Mouse (Mus musculus) heart, postnatal 0 days (tissue): ENCODE results near the gene 3110082J24Rik. TPM values are rescaled to one million over a fixed set of nuclear protein-coding genes. Genes with fewer than 3 reads are reported as not detected.

Source experiments
- ATAC-seq: fragments of 200-750 bp; cut with Nextera tagmentation; 2 replicates; pipeline ENCODE4 v1.8.0; 2017; ENCODE audit warnings: low read depth, moderate number of reproducible peaks, moderate library complexity; ENCODE audit not compliant: insufficient read depth
- DNase-seq: peaks from one replicate; pipeline ENCODE4 v3.0.0-alpha.2; 2016; ENCODE audit warnings: low spot score
- H3K27ac ChIP-seq: fragments of 300-500 bp; sonication (generic); 2 replicates; pipeline ENCODE4 v1.5.1; 2014; ENCODE audit warnings: low read depth, mild to moderate bottlenecking
- H3K27me3 ChIP-seq: fragments of 300-500 bp; sonication (generic); 2 replicates; pipeline ENCODE4 v1.6.1; 2014; ENCODE audit warnings: low read length, mixed read lengths; ENCODE audit not compliant: control insufficient read depth, insufficient read depth
- H3K36me3 ChIP-seq: fragments of 300-500 bp; sonication (generic); replicated peaks from 2 replicates; pipeline ENCODE4 v1.6.1; 2014; ENCODE audit warnings: low read length, mixed read lengths; ENCODE audit not compliant: control insufficient read depth, insufficient read depth
- H3K4me1 ChIP-seq: fragments of 300-500 bp; sonication (generic); 2 replicates; pipeline ENCODE4 v1.6.1; 2014; ENCODE audit warnings: antibody characterized with exemption; ENCODE audit not compliant: control insufficient read depth, insufficient read depth
- H3K4me2 ChIP-seq: fragments of 300-500 bp; sonication (generic); 2 replicates; pipeline ENCODE4 v1.6.1; 2014; ENCODE audit warnings: low read depth, mild to moderate bottlenecking, low read length, moderate library complexity
- H3K4me3 ChIP-seq: fragments of 300-500 bp; sonication (generic); 2 replicates; pipeline ENCODE4 v1.5.1; 2014; ENCODE audit warnings: low read depth, low read length
- H3K9ac ChIP-seq: fragments of 300-500 bp; sonication (generic); replicated peaks from 2 replicates; pipeline ENCODE4 v1.6.1; 2014; ENCODE audit warnings: low read depth, low read length, mixed read lengths
- H3K9me3 ChIP-seq: fragments of 300-500 bp; sonication (generic); replicated peaks from 2 replicates; pipeline ENCODE4 v1.6.1; 2016; ENCODE audit warnings: low read length; ENCODE audit not compliant: control insufficient read depth
- CTCF ChIP-seq: IDR thresholded peaks from 2 replicates; pipeline ENCODE4 v1.5.1; 2016; ENCODE audit warnings: antibody characterized with exemption, control low read depth, low read depth
- EP300 ChIP-seq: IDR thresholded peaks from 2 replicates; pipeline ENCODE4 v1.6.1; 2016; ENCODE audit warnings: antibody characterized with exemption, low read depth
- WGBS: fragments of 180-500 bp; shearing (Covaris S2); extraction: QIAGEN DNeasy Blood & Tissue Kit; methylation state at CpG from one replicate; pipeline ENCODE4 v1.1.7; 2014; 5-methylcytosine and 5-hydroxymethylcytosine counted together
- polyA plus RNA-seq: library from polyadenylated mRNA; unstranded; fragments of >200 nt; fragmentation: Nextera tagmentation; extraction: Ambion mirVana; gene quantifications from 2 replicates; pipeline ENCODE4 v1.2.1, GENCODE M21; 2015
- total RNA-seq: library from RNA; depleted of rRNA; stranded (reverse); fragments of >200 nt; gene quantifications from 2 replicates; pipeline ENCODE4 v1.2.3, GENCODE M21; 2014; ENCODE audit warnings: low replicate concordance; rRNA removed

Gene 3110082J24Rik
- total RNA-seq: not detected in 2 replicates
- polyA plus RNA-seq: not detected in 2 replicates

DNA sequence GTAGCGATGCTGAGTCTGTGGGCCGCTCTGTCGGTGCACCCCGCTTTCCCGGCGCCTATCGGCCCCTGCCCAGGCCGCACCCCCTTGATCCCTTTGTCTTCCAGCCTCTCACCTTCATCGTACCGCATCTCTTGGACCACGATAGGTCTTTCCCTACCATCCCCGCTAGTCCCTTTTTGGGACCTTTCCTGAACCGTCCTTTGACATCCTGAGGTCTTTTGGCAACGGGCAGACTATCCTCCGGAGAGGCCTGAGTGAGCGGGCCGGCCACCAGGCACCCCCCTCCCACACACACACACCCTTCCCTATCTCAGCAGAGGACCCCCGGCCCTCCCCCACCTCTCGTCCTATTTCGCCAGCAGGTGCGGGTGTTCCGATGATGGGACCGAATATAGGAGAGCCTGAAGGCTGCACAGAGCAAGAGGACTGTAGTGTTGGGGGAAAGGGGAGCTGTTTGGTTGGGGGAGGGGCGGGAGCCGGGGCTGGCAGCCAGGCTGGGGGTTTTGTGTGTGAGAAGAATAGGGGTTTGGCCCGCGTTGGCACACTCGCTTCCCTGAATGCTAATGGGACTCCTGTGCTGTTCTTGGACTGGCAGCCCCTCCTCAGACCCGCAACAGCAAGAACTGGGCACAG lies at the start of gene 3110082J24Rik:
Gene 3110082J24Rik (minus strand): TSS at position 419 of the 633 bp plus-strand sequence.
- ATAC-seq (no peak), DNase-seq (no peak)
- WGBS: 4% methylated on average over 29 of the region's 29 CpGs
- Histone ChIP-seq H3K4me2 (peak within 1 kb of the TSS; percentile 73), H3K4me3 (peak within 1 kb of the TSS; percentile 48), H3K27ac (no peak within 1 kb of the TSS), H3K36me3 (no peaks in the 10 kb centered on the region), H3K9ac (peak within 1 kb of the TSS; percentile 36), H3K4me1 (peaks cover 15% of the 10 kb centered on the region), H3K9me3 (no peaks in the 10 kb centered on the region), H3K27me3 (peaks cover 62% of the 10 kb centered on the region)
- TF ChIP-seq EP300: no peak
- no peak for TF ChIP-seq CTCF

DNA sequence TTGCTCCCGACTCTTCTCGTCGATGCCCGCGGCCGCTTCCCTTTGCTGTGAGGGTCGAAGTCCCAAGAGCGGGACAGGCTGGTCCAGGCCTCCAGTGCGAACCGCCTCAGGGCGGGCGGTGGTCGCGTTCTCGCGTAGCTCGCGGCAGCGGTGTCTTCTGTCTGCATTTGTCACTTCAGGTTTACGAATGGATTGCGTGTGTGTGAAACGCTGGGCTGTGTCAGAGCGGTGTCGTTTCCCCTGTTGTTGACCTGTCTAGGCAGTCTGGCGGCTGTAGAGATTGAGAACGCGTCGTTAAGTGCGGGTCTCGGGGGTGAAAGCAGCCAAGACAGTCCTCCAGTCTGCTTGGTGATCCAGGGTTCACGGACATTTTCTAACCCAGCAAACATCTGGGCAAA lies 49.5 kb upstream of the 3110082J24Rik start:
- peaks cover 28% of the 10 kb centered on the region; the same call in 1 of the 2 replicates for H3K4me1 ChIP-seq
- no peaks in the 10 kb centered on the region for H3K27me3 ChIP-seq
- TF ChIP-seq EP300: no peak
- no peak for TF ChIP-seq CTCF
- DNase-seq (no peak), ATAC-seq (peak; percentile 7)
- H3K4me3 ChIP-seq: peak overlapping the region; percentile 94
- H3K9me3 ChIP-seq: no peaks in the 10 kb centered on the region
- H3K36me3 ChIP-seq: peaks cover 7% of the 10 kb centered on the region; the same call in 1 of the 2 replicates
- H3K9ac ChIP-seq: peak overlapping the region; percentile 100
- H3K4me2 ChIP-seq: peak overlapping the region; percentile 81
- 0% methylated on average over 31 of the region's 31 CpGs for WGBS
- H3K27ac ChIP-seq: peak overlapping the region; percentile 98

DNA sequence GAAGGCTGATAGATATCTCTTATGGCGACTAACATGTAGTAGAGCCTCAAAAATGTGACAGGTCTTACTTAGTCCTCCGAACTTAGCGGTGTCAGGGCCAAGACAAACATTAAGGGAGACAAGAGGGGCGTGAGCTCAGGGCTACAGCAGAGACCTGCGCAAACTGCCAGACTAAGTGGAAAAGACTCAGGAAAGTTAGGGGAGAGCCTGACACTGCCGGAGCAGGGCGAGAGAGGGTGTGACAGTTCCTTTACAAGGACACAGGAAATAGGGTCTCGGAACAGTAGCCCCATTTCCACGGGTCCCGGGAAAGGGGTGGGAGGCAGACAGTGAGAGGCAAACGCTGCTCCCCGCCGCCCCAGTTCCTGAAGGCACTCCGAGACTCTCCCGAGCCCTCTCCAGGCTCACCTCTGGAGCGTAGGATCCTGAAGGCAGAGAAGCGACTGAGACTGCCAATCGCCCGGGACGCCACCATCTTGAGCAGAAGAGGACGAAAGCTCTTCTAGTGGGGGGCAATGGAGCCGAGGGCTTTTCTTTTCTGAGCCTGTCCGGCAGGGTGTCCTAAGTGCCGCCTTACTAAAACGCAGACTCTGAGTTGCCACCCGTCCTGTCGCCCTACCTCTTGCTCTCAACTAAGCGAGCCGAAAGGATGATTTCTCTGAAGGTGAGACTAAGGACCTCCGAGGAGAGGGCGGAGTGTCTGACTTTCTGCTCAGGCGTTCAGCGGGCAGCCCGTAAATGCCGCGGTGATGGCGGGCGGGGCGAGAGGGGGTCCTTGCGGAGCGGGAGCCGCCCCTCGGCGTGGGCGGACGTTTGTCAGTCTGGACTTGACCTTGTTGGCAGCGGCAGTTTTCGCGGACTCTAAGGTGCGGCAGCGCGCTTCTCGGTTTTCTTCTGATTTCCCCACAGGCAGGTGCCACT lies 48.8 kb upstream of the 3110082J24Rik start, which contains the start of the genes Hadha and Hadhb:
Gene Hadha (minus strand): TSS at position 689 of the 921 bp plus-strand sequence.
Gene Hadhb (plus strand): TSS at position 775 of the 921 bp plus-strand sequence.
- peak; percentile 81 for ATAC-seq
- Histone ChIP-seq H3K27me3 (no peaks in the 10 kb centered on the region), H3K36me3 (peaks cover 2% of the 10 kb centered on the region; the same call in 1 of the 2 replicates), H3K9me3 (no peaks in the 10 kb centered on the region), H3K27ac (peak within 1 kb of the TSS; percentile 98), H3K4me1 (peaks cover 28% of the 10 kb centered on the region), H3K4me3 (peak within 1 kb of the TSS; percentile 94), H3K9ac (peak within 1 kb of the TSS; percentile 100), H3K4me2 (peak within 1 kb of the TSS; percentile 81)
- no peak for TF ChIP-seq CTCF
- peak; percentile 95 for TF ChIP-seq EP300
- WGBS: under 1% methylated on average over 53 of the region's 53 CpGs
- DNase-seq: peak; percentile 90

DNA sequence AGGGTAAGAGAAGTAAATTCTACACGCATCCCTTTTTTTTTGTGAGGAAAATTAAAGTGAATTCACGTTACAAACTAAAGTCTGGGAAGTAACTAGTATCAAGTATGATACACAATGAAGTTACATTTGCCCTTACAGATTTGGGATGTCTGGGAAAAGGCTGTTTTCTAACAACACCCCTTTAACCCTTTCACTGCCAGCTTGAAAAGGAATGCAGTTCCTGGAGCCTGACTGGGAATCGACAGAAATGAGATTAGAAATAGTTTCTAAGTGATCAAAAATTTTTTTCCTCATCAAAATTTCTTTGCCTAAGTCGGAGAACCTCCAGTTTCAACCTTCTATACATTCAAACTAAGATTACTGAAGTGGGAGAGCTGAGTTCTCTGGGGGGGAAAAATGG lies 48.1 kb upstream of the 3110082J24Rik start:
- Histone ChIP-seq H3K27me3 (no peaks in the 10 kb centered on the region), H3K9me3 (no peaks in the 10 kb centered on the region), H3K9ac (peak overlapping the region; percentile 100), H3K4me1 (peaks cover 22% of the 10 kb centered on the region), H3K36me3 (peaks cover 8% of the 10 kb centered on the region), H3K27ac (peak overlapping the region; percentile 98), H3K4me2 (peak overlapping the region; percentile 81), H3K4me3 (peak overlapping the region; percentile 94)
- peak; percentile 44 for DNase-seq
- 19% methylated on average over 4 of the region's 4 CpGs for WGBS
- ATAC-seq: no peak
- TF ChIP-seq EP300 (no peak), CTCF (no peak)

DNA sequence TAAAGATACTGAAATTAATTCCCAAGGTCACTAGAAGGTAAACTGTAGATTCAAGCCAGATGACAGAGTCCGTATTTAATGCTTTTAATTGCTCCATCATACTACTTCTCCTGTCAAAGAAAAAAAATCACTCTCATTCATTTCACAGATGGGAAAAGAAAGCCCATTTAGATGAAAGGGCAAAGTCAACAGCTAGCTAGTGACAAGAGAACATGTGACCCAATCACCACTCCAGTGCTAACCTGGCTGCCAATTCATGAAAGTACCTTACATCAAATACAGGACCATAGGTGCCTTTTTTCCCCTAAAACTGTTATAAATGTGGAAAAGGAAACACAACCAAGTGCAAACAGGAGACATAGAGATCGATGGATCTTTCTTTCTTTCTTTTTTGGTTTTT lies 47.3 kb upstream of the 3110082J24Rik start:
- H3K4me2 ChIP-seq: peak overlapping the region; percentile 38
- no peak for TF ChIP-seq CTCF
- no peak for TF ChIP-seq EP300
- WGBS: 92% methylated on average over 2 of the region's 2 CpGs
- peaks cover 18% of the 10 kb centered on the region for H3K4me1 ChIP-seq
- H3K9ac ChIP-seq: no peak overlapping the region
- no peaks in the 10 kb centered on the region for H3K9me3 ChIP-seq
- peaks cover 10% of the 10 kb centered on the region for H3K36me3 ChIP-seq
- peak overlapping the region; percentile 26 for H3K27ac ChIP-seq
- ATAC-seq: no peak
- H3K27me3 ChIP-seq: no peaks in the 10 kb centered on the region
- 0 out of 2 replicates have a peak overlapping the region, but pooled peaks have one; percentile 94 for H3K4me3 ChIP-seq
- no peak for DNase-seq
